Mouse (Mus musculus) spleen, embryonic (tissue): ENCODE measurements around the gene Mvp.

Experiments used
- CTCF ChIA-PET: fragments of 350-600 bp; sonication (Branson Sonifier 250); formaldehyde crosslinking; loops from one replicate; lab custom pipeline; 2022; lab: Charles Lee

The Mvp gene

GRCm38 (mm10) chr7:127004122-127004875, 10.1 kb downstream of the Mvp start:
- CTCF ChIA-PET: no interaction called here

DNA sequence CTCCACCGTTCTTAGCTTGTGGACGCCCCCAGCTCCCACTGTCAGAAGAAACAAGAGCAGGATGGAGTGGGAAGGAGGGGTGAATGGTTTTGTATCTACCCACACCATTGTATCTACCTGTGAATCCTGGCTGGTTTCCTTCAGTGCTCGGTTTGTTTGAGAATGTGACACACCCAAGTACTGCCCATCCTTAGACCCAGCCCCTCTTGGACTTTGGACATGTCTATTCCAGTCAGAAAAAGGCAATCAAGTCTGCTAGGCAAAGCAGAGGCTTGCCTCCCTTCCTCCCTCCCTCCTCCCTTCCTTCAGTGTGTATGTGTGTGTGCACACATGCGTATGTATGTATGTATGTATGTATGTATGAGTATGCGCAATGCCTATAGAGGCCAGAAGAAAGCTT, 10.8 kb downstream of the Mvp start:
- CTCF ChIA-PET: no interaction called here

DNA sequence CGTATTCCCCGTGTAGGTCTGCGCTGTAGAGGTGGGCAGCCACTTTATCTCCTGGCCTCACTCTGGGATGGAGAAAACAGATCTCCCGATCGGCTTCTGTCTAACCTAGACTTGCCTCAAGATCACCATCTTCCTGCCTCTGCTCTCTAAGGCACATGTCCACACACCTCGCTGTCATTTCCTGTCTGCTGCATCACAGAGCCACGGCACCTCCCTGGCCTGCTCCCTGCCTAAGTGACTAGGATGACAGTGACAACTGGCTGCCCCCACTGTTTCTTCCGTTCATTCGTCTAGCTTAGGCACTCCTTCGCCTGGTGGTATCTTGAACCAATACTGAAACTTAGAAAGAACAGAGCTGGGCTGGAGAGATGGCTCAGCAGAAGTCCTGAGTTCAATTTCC, 14.9 kb downstream of the Mvp start:
- CTCF ChIA-PET: no interaction called here

GRCm38 (mm10) chr7:126996449-126996848, 18.0 kb downstream of the Mvp start:
- CTCF ChIA-PET: no interaction called here

GRCm38 (mm10) chr7:126988816-126989215, 25.6 kb downstream of the Mvp start:
- CTCF ChIA-PET: no interaction called here

DNA sequence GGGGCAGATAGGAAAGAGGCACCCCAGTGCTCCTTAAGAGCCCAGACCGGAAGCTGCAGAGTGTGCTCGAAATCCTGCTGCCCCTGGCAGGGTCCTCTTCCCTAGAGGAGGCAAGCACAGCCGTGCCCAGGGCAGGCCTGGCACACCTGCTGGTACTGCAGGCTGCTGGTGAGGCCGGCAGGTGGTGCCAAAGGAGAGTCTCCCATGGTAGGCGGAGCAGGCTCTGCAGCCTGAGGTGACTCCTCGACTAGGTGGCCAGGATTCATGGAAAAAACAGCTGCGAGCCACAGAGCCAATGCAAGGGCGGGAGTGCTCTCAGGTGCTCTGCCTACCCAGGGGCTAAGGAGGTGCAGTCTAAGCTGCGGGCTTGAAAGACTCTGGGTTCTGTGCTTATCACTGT, 28.1 kb downstream of the Mvp start:
- CTCF ChIA-PET: no interaction called here

- CTCF ChIA-PET: no interaction called here
These were observed 29.6 kb downstream of the Mvp start for GRCm38 (mm10) chr7:126984667-126985444.

DNA sequence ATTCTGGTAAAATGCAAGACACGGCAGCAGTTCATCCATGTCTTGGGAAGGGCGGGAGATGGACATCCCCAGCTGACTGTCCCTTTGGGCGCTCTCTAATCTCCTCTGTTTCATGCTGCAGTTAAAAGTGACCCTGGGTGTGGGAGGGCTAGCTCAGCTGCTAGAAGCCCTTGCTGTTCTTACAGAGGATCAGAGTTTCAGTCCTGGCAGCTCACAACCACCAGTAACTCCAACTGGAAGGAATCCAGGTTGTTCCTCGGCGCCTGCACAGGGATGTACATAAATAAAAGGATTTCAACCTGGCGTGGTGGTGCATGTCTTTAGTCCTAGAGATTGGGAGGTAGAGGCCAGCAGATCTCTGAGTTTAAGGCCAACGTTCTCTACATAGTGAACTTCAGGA, 31.3 kb downstream of the Mvp start:
- CTCF ChIA-PET: no interaction called here

DNA sequence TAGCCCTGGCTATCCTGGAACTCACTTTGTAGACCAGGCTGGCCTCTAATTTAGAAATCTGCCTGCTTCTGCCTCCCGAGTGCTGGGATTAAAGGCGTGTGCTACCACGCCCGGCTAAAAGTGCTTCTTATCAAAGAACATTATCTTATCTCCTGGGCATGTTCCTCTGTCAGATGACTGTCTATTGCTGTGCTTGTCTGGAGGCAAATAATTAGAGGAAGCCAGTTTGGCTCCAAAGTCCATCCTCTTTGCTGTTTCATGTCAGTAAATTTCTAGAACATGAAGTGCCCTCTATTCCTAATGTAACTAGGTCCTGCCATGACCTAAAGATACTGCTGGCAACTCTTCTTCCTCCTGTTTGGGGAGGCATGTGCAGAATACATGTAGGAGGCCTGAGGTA, 32.4 kb downstream of the Mvp start:
- CTCF ChIA-PET: no interaction called here

GRCm38 (mm10) chr7:126981601-126982000, 32.8 kb downstream of the Mvp start:
- CTCF ChIA-PET: no interaction called here

DNA sequence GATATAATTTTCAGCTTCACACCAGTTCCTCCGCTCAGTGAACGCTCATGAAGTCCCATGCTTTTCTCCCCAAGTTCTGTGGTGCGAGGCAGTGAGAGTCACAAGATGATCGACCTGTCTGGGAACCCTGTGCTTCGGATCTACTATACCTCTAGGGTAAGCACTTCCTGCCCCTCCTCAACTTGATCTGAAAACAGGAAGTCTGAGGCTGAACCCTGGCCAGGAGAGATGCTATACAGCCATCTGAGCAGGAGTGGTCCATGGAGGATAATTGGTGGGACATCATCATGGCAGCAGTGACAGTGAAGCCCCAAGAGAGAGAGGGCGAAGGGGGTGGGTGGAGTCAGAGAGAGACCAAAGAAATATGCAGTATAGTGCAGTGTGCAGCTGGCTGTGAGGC, 35.6 kb downstream of the Mvp start:
- CTCF ChIA-PET: no interaction called here

GRCm38 (mm10) chr7:126976878-126977459, 37.5 kb downstream of the Mvp start:
- CTCF ChIA-PET: no interaction called here

DNA sequence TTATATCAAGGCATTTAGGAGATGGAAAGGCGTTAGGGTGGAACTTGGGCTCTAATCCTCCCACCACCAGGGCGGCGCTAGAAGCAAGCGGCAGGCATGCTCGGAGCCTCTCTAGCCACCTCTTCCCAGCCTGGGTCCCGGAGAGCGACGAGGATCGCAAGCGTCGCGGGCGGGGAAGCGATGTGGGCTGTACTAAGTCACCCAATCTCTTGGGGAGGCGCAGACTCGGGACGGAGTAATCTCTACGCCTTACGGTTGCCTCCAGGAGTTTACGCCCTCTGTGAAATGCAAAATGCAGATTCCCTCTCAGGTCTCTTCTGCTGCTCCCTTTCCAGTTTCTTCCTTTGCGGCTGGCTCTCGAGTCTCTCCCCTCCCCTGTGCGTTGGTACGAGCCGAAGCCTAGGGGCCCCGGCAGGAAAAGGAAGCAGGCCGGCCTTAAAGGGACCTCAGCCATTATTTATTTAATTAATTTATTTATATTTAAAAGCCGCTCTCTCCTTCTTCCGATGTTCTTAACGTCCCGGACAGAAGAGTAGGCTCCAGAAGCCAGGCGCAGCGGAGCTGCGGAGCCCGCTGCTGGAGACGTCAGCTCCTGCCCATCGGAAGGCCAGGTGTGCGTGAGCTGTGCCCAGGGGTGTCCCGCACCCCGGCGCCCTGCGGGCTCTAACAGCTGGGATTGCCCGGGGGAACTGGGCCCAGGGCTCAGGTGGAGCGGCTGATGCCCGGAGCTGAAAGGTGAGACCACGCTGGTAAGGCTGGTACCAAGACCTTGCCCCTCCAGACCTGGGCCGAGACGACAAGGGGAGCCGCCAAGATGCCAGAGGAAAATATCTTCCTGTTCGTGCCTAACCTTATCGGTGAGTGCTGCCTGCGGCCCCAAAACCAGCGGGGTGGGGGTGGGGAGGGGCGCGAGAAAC, 38.2 kb downstream of the Mvp start, which contains the start of gene Cdiptos:
Gene Cdiptos (minus strand): TSS at position 149 of the 917 bp plus-strand sequence.
- CTCF ChIA-PET: no interaction called here

- CTCF ChIA-PET: no interaction called here
These were observed 38.7 kb downstream of the Mvp start, which contains the start of gene Cdipt for GRCm38 (mm10) chr7:126975893-126975949. Gene Cdipt (plus strand): TSS chr7:126975914.

DNA sequence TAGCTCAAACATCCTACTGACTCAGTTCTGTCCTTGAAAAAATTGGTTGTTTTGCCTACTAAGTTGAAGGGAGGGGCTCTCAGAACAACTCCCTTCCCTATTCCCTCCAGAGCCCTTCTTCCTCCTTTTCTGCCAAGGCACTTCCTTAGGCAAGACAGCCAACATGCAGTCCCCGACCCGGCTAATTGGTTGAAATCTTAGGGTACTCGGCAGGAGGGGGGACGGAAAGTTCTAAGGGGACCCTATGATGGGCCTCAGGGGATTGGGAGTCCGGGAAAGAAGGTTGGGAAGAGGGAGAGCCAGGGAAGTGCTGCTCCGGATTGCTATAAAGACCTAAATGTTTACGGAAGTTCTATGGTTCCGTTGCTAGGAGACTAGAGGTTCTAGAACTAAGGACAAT, 38.9 kb downstream of the Mvp start:
- CTCF ChIA-PET: no interaction called here

GRCm38 (mm10) chr7:126967361-126967760, 47.1 kb downstream of the Mvp start:
- CTCF ChIA-PET: no interaction called here

GRCm38 (mm10) chr7:126965568-126965967, 48.9 kb downstream of the Mvp start:
- CTCF ChIA-PET: interaction anchor here (0.8 kb wide), 1 partner anchor 306 kb away, joined by 3 read pairs; no protein-coding TSS in a partner anchor

DNA sequence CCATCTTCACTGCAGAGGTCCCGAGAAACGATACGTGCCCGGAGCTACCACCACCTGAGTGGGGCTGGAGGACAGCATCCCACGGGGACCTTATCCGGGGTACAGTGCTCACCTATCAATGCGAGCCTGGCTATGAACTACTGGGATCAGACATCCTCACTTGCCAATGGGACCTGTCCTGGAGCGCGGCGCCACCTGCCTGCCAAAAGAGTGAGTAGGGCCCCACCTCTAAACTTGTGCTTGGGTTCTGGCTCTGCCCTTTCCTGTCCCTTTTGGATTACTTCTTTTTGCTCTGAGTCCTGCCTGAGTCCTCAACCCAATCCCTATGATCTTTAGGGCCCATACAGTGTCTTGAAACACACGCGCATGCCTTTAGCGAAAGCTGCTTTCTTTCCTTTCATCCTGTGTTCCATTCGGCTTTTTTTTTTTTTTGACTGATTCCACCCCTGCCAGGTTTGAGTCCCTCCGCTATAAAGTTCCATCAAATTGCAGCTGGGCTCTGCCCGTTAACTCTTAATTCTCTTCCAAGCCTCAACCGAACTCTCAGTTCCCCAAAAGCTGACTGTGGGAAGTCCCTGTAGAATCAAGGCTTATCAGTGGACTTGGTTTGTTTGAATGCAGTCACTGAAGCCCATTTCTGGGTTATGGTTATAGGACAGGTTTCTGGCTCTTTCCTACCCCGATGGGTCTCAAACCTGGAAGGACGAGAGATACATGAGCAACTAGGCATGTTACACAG, 50.7 kb downstream of the Mvp start:
- CTCF ChIA-PET: interaction anchor here (0.6 kb wide), 2 partner anchors 20 to 149 kb away, joined by 3 to 5 read pairs; no protein-coding TSS in a partner anchor

DNA sequence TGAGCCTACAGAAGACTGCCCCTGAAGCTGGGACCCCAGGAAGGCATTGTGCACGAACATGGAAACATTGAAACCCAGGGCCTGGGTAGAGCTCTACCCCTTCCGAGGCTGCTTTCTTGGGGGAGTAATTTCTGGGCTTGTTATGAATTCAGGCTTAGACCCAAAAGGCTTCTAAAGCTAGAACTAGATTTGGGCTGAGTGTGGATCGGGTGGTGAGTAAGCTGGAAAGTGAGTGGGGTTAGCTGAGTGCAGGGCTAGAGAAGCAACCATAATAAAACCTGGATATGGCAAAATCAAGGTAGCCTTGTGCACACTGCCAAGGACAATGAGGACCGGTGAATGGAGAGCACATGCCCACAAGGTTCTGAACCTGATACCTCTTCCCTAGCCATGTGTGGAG, 52.5 kb downstream of the Mvp start:
- CTCF ChIA-PET: interaction anchor here (1.0 kb wide), 1 partner anchor 50 kb away, joined by 7 read pairs; no protein-coding TSS in a partner anchor

DNA sequence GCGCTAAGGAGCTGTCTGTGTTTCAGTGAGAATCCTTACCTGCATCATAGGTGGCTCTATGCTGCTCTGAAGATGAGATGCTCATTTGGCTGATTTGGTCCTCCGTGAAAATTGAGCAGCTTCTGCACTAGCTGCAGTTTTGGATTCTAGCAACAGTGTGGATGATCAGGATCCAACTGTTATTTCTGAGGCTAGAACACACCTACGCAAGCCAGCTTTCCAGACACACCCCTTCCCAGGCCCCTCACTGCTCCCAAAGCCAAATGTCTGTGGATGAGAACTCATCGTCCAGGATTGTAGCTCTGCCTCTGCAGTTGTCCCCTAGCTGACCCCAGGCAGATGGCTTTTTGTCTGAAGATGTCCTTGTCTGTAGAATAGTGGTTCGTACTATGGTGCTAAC, 53.3 kb downstream of the Mvp start:
- CTCF ChIA-PET: no interaction called here

DNA sequence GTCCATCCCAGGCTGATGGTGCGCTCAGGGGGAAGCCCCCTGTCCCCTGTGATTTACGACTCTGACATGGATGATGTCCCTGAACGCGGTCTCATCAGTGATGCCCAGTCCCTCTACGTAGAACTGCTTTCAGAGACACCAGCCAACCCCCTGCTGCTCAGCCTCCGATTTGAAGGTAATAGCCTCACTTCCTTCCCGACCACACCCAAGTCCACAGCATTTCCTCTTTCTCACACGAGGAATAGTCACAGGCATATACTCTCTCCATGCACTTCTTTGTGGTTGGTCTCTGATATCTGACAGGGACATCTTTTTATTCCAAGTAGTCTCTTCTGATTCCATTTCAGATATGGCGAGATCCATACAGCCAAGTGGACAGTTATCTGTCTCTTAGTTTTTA, 54.6 kb downstream of the Mvp start:
- CTCF ChIA-PET: interaction anchor here (0.6 kb wide), 2 partner anchors 134 to 461 kb away, joined by 3 to 5 read pairs; no protein-coding TSS in a partner anchor
